Mouse (Mus musculus) midbrain, postnatal 0 days (tissue): ENCODE data around the gene Surf4. TPM values are rescaled to one million over a fixed set of nuclear protein-coding genes. Genes with fewer than 3 reads are reported as not detected.

Experiments
- ATAC-seq: fragments of 200-750 bp; cut with Nextera tagmentation; 2 replicates; pipeline ENCODE4 v1.8.0; 2017; ENCODE audit warnings: moderate number of reproducible peaks, mild to moderate bottlenecking, moderate TSS enrichment, moderate library complexity; ENCODE audit not compliant: low FRiP score
- DNase-seq: peaks from one replicate; pipeline ENCODE4 v3.0.0-alpha.2; 2015; ENCODE audit warnings: low spot score
- H3K27ac ChIP-seq: fragments of 300-500 bp; sonication (generic); 2 replicates; pipeline ENCODE4 v1.5.1; 2014; ENCODE audit warnings: low read depth, mild to moderate bottlenecking, low read length, mixed read lengths
- H3K27me3 ChIP-seq: fragments of 300-500 bp; sonication (generic); 2 replicates; pipeline ENCODE4 v1.6.1; 2014; ENCODE audit warnings: low read length, control low read depth, mixed read lengths; ENCODE audit not compliant: insufficient read depth
- H3K36me3 ChIP-seq: fragments of 300-500 bp; sonication (generic); 2 replicates; pipeline ENCODE4 v1.6.1; 2014; ENCODE audit warnings: low read length, control low read depth, mixed read lengths; ENCODE audit not compliant: insufficient read depth
- H3K4me1 ChIP-seq: fragments of 300-500 bp; sonication (generic); 2 replicates; pipeline ENCODE4 v1.6.1; 2014; ENCODE audit warnings: mild to moderate bottlenecking, control low read depth, antibody characterized with exemption, low read length, mixed read lengths; ENCODE audit not compliant: insufficient read depth
- H3K4me2 ChIP-seq: fragments of 300-500 bp; sonication (generic); 2 replicates; pipeline ENCODE4 v1.6.1; 2014; ENCODE audit warnings: low read depth, mild to moderate bottlenecking, low read length, mixed read lengths; ENCODE audit not compliant: poor library complexity, severe bottlenecking
- H3K4me3 ChIP-seq: fragments of 300-500 bp; sonication (generic); 2 replicates; pipeline ENCODE4 v1.5.1; 2014; ENCODE audit warnings: low read depth, mild to moderate bottlenecking, low read length, moderate library complexity
- H3K9ac ChIP-seq: fragments of 300-500 bp; sonication (generic); replicated peaks from 2 replicates; pipeline ENCODE4 v1.6.1; 2014; ENCODE audit warnings: mild to moderate bottlenecking, low read length, moderate library complexity, mixed read lengths; ENCODE audit not compliant: poor library complexity, severe bottlenecking
- H3K9me3 ChIP-seq: fragments of 300-500 bp; sonication (generic); 2 replicates; pipeline ENCODE4 v1.6.1; 2016; ENCODE audit warnings: low read length, control low read depth
- CTCF ChIP-seq: IDR thresholded peaks from 2 replicates; pipeline ENCODE4 v1.5.1; 2016; ENCODE audit warnings: antibody characterized with exemption, mild to moderate bottlenecking
- WGBS: fragments of 180-500 bp; shearing (Covaris S2); extraction: QIAGEN DNeasy Blood & Tissue Kit; methylation state at CpG from one replicate; pipeline ENCODE4 v1.1.7; 2014; 5-methylcytosine and 5-hydroxymethylcytosine counted together
- polyA plus RNA-seq: library from polyadenylated mRNA; unstranded; fragments of >200 nt; fragmentation: Nextera tagmentation; extraction: Ambion mirVana; gene quantifications from 2 replicates; pipeline ENCODE4 v1.2.1, GENCODE M21; 2015
- total RNA-seq: library from RNA; depleted of rRNA; stranded (reverse); fragments of >200 nt; gene quantifications from 2 replicates; pipeline ENCODE4 v1.2.3, GENCODE M21; 2014

The Surf4 gene
- total and polyA plus RNA-seq, 2 experiments from 2014 or later, result 102 to 120 TPM

- H3K27ac ChIP-seq, result peak within 1 kb of the TSS; percentile 94
- under 1% methylated on average over 50 of the region's 50 CpGs for WGBS
- H3K4me3 ChIP-seq, result peak within 1 kb of the TSS; percentile 64
- peak; percentile 9; the same call in 1 of the 2 replicates for TF ChIP-seq CTCF
- DNase-seq, result peak; percentile 98
- peak; percentile 97 for ATAC-seq
- peak within 1 kb of the TSS; percentile 60 for H3K9ac ChIP-seq
- peak within 1 kb of the TSS; percentile 79 for H3K4me2 ChIP-seq
- H3K4me1 ChIP-seq, result peaks cover 16% of the 10 kb centered on the region
- H3K9me3 ChIP-seq, result no peaks in the 10 kb centered on the region
- H3K36me3 ChIP-seq, result peaks cover 7% of the 10 kb centered on the region; the same call in 1 of the 2 replicates
- no peaks in the 10 kb centered on the region for H3K27me3 ChIP-seq
Measured at GRCm38 (mm10) chr2:26963923-26964723, 30.4 kb upstream of the Surf4 start, which contains the start of gene Rexo4. TSS of gene Rexo4 (minus strand) at chr2:26964386.

DNA sequence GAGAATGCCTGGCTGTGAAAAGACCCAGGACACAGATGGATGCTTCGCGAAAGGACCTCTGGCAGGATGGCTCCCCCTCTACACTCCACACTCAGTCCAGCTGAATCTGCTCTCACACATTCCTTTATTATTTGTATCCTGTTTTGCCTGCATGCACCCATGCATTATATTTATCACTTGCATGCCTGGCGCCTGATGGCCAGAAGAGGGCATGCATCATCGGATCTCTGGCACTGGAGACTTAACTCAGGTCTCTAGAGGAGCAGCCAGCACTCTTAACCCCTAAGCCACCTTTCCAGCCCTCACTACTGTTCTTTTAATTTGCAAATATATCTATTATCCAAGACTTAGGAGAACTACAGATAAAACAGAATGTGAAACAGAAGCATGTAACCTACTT, 27.0 kb upstream of the Surf4 start:
- Histone ChIP-seq H3K4me1 (peaks cover 16% of the 10 kb centered on the region), H3K9ac (no peak overlapping the region), H3K27me3 (no peaks in the 10 kb centered on the region), H3K4me3 (no peak overlapping the region), H3K36me3 (peaks cover 34% of the 10 kb centered on the region), H3K27ac (no peak overlapping the region), H3K9me3 (no peaks in the 10 kb centered on the region), H3K4me2 (no peak overlapping the region)
- ATAC-seq, result no peak
- 75% methylated on average over 4 of the region's 4 CpGs for WGBS
- TF ChIP-seq CTCF, result peak; percentile 76
- peak; percentile 27 for DNase-seq

DNA sequence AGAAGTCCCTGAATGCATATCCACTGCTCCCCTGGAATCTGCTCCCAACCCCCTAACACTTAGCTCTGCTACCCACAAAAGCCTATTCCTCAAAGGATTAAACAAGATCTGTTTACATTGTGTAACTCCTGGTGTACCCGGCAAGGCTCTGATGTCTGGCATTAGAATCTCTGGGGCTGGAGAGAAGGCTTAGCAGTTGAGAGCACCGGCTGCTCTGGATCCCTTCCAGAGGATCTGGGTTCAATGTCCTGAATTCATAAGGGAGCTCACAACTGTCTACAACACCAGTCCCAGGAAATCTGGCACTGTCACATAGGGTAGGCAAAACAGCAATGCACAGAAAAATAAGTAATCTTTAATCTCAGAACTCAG, 23.7 kb upstream of the Surf4 start:
- no peaks in the 10 kb centered on the region for H3K27me3 ChIP-seq
- H3K9ac ChIP-seq, result no peak overlapping the region
- no peak overlapping the region for H3K27ac ChIP-seq
- H3K4me2 ChIP-seq, result no peak overlapping the region
- H3K36me3 ChIP-seq, result peaks cover 56% of the 10 kb centered on the region
- H3K4me3 ChIP-seq, result no peak overlapping the region
- H3K9me3 ChIP-seq, result no peaks in the 10 kb centered on the region
- TF ChIP-seq CTCF, result no peak
- 80% methylated on average over 2 of the region's 2 CpGs for WGBS
- H3K4me1 ChIP-seq, result peaks cover 8% of the 10 kb centered on the region
- DNase-seq (no peak), ATAC-seq (no peak)

DNA sequence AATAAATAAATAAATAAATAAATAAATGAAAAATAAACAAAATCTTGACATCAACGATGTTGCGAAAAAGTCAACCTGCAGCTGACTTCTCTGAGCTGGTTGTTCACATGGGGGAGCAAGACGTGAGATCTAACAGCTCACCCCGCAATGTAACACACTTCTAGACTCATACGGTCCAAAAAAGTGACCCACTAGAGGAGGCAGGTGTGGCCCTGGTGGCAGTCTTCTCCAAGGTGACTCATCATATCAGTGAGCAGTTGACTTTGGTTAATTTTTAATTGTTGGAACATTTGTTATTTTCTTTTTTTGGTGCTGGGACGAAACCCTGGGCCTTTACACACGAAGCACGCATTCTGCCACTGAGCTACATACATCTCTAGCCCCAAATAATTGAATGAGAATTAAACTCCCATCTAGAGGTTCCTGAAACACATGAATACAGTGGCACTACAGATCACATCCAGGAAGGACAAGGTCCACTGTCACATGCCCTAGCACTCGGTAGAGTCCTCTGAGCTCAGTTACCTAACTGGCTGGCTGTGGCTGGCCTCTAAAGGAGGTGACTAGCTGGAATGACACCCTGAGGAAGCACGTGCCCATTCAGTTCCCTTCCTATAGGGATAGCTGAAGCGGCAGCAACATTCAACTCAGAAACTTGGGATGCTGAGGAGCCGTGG, 23.2 kb upstream of the Surf4 start:
- H3K4me1 ChIP-seq, result peaks cover 6% of the 10 kb centered on the region
- DNase-seq (no peak), ATAC-seq (no peak)
- H3K27ac ChIP-seq, result no peak overlapping the region
- TF ChIP-seq CTCF, result no peak
- no peak overlapping the region for H3K4me2 ChIP-seq
- 94% methylated on average over 12 of the region's 12 CpGs for WGBS
- H3K9ac ChIP-seq, result no peak overlapping the region
- no peaks in the 10 kb centered on the region for H3K27me3 ChIP-seq
- H3K36me3 ChIP-seq, result peaks cover 62% of the 10 kb centered on the region
- H3K9me3 ChIP-seq, result no peaks in the 10 kb centered on the region
- H3K4me3 ChIP-seq, result no peak overlapping the region

DNA sequence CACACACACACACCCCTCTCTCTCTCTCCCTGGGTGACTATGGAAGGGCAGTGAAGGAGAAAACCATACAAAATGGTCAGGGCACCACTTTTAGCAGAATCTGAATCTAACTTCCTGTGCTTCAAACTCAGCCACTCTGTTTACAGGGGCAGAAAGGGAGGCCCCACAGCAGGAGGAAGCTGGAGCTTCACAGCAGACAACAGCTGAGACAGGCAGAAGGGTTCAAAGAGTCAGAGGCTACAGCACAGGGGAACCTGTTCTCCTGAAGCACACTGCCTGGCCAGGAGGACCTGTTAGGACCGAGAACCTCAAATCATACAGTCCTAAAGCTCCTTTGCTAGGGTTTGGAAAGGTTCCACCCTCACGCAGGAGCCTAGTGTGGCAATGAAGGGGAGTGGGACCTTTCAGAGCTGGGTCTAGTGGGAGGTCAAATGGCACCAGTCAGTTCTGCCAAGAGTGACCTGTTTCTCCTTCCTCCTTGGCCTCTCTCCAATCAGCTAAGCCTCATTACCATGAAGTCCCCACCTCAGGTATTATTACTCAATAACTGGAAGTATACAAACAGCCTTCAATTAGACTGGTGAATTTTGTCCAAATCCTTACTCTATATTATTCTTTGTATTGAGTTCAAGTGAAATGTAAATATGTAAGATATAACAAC, 21.1 kb upstream of the Surf4 start:
- no peak overlapping the region for H3K27ac ChIP-seq
- no peaks in the 10 kb centered on the region for H3K27me3 ChIP-seq
- WGBS, result 93% methylated on average over 2 of the region's 2 CpGs
- no peaks in the 10 kb centered on the region for H3K4me1 ChIP-seq
- H3K9ac ChIP-seq, result no peak overlapping the region
- no peak overlapping the region for H3K4me2 ChIP-seq
- no peaks in the 10 kb centered on the region for H3K9me3 ChIP-seq
- DNase-seq, result no peak
- ATAC-seq, result no peak
- no peak for TF ChIP-seq CTCF
- H3K36me3 ChIP-seq, result peaks cover 65% of the 10 kb centered on the region
- no peak overlapping the region for H3K4me3 ChIP-seq

GRCm38 (mm10) chr2:26952866-26953265, 19.1 kb upstream of the Surf4 start:
- no peaks in the 10 kb centered on the region for H3K27me3 ChIP-seq
- H3K27ac ChIP-seq, result no peak overlapping the region
- no peak overlapping the region for H3K4me3 ChIP-seq
- H3K9me3 ChIP-seq, result no peaks in the 10 kb centered on the region
- no peak for TF ChIP-seq CTCF
- H3K4me2 ChIP-seq, result no peak overlapping the region
- DNase-seq, result no peak
- no peaks in the 10 kb centered on the region for H3K4me1 ChIP-seq
- peaks cover 58% of the 10 kb centered on the region for H3K36me3 ChIP-seq
- no peak overlapping the region for H3K9ac ChIP-seq
- 94% methylated on average over 8 of the region's 8 CpGs for WGBS
- ATAC-seq, result no peak
